Mouse (Mus musculus): ENCODE results near the gene Dnm3. TPM values are rescaled to one million over a fixed set of nuclear protein-coding genes. Genes with fewer than 3 reads are reported as not detected.

The Dnm3 gene
- polyA plus RNA-seq, 1 experiment: 6.8 TPM

DNA sequence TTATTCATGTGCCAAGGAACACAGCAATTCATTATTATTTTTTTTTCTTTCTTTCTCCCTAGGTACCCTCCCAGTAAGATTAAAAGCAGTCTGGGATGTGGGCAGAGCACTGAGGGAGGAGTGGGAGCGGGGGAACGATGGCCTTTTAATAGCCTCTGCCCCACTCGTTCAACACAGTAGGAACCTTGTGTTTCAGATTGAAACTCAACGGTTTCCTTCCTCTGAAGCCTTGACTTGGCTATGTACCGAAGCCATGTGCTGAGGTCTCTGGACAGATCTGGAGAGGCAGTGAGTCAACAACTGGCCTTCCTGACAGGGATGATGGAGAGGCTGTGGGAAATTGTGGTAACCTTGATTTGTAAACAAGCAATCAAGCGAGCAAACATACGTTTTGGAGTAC lies 438.0 kb downstream of the Dnm3 start:
- 30% methylated on average over 7 of the region's 7 CpGs for WGBS
- no peak for TF ChIP-seq CTCF (IDR thresholded peaks at IDR 0.05; ENCODE audit: insufficient read depth, low read length)
- no peak for TF ChIP-seq POLR2A (IDR thresholded peaks at IDR 0.05; ENCODE audit: borderline replicate concordance, extremely low read depth, low read depth, low read length)
- no peak for DNase-seq
- Histone ChIP-seq H3K4me1 (ENCODE audit: control insufficient read depth, insufficient read depth, low read length) (peaks cover 5% of the 10 kb centered on the region; the same call in 1 of the 2 replicates), H3K4me3 (replicated peaks; ENCODE audit: extremely low read depth, low read depth, low read length) (no peak overlapping the region)

- 42% methylated on average over 9 of the region's 9 CpGs for WGBS
- DNase-seq: no peak
Observed at GRCm38 (mm10) chr1:162039011-162039595, 438.7 kb downstream of the Dnm3 start.

GRCm38 (mm10) chr1:162038431-162038830 lies 439.4 kb downstream of the Dnm3 start:
- no peak for DNase-seq
- H3K4me1 ChIP-seq (ENCODE audit: control insufficient read depth, insufficient read depth, low read length): peaks cover 5% of the 10 kb centered on the region; the same call in 1 of the 2 replicates
- whole genome bisulfite sequencing: 46% methylated on average over 5 of the region's 5 CpGs
- TF ChIP-seq CTCF (IDR thresholded peaks at IDR 0.05; ENCODE audit: insufficient read depth, low read length): no peak
- no peak for TF ChIP-seq POLR2A (IDR thresholded peaks at IDR 0.05; ENCODE audit: borderline replicate concordance, extremely low read depth, low read depth, low read length)
- no peak overlapping the region for H3K4me3 ChIP-seq (replicated peaks; ENCODE audit: extremely low read depth, low read depth, low read length)

More at GRCm38 (mm10) chr1:162039011-162039595, 438.7 kb downstream of the Dnm3 start:
- TF ChIP-seq CTCF (IDR thresholded peaks at IDR 0.05; ENCODE audit: insufficient read depth, low read length) (no peak), POLR2A (IDR thresholded peaks at IDR 0.05; ENCODE audit: borderline replicate concordance, extremely low read depth, low read depth, low read length) (no peak)
- H3K4me3 ChIP-seq (replicated peaks; ENCODE audit: extremely low read depth, low read depth, low read length): no peak overlapping the region
- peaks cover 5% of the 10 kb centered on the region; the same call in 1 of the 2 replicates for H3K4me1 ChIP-seq (ENCODE audit: control insufficient read depth, insufficient read depth, low read length)

GRCm38 (mm10) chr1:162037968-162038421 lies 439.8 kb downstream of the Dnm3 start:
- 48% methylated on average over 10 of the region's 10 CpGs for WGBS
- Histone ChIP-seq H3K4me1 (ENCODE audit: control insufficient read depth, insufficient read depth, low read length) (peaks cover 5% of the 10 kb centered on the region; the same call in 1 of the 2 replicates), H3K4me3 (replicated peaks; ENCODE audit: extremely low read depth, low read depth, low read length) (no peak overlapping the region)
- TF ChIP-seq CTCF (IDR thresholded peaks at IDR 0.05; ENCODE audit: insufficient read depth, low read length) (no peak), POLR2A (IDR thresholded peaks at IDR 0.05; ENCODE audit: borderline replicate concordance, extremely low read depth, low read depth, low read length) (no peak)
- peak; percentile 33 for DNase-seq

- Histone ChIP-seq H3K4me3 (replicated peaks; ENCODE audit: extremely low read depth, low read depth, low read length) (no peak overlapping the region), H3K4me1 (ENCODE audit: control insufficient read depth, insufficient read depth, low read length) (peaks cover 5% of the 10 kb centered on the region; the same call in 1 of the 2 replicates)
- TF ChIP-seq POLR2A (IDR thresholded peaks at IDR 0.05; ENCODE audit: borderline replicate concordance, extremely low read depth, low read depth, low read length) (no peak), CTCF (IDR thresholded peaks at IDR 0.05; ENCODE audit: insufficient read depth, low read length) (no peak)
- no peak for DNase-seq
- WGBS: 48% methylated on average over 6 of the region's 6 CpGs
Observed at GRCm38 (mm10) chr1:162037185-162037765, 440.6 kb downstream of the Dnm3 start.

GRCm38 (mm10) chr1:162036461-162036835 lies 441.4 kb downstream of the Dnm3 start:
- Histone ChIP-seq H3K4me3 (replicated peaks; ENCODE audit: extremely low read depth, low read depth, low read length) (no peak overlapping the region), H3K4me1 (ENCODE audit: control insufficient read depth, insufficient read depth, low read length) (peaks cover 5% of the 10 kb centered on the region; the same call in 1 of the 2 replicates)
- WGBS: 38% methylated on average over 5 of the region's 5 CpGs
- TF ChIP-seq CTCF (IDR thresholded peaks at IDR 0.05; ENCODE audit: insufficient read depth, low read length) (no peak), POLR2A (IDR thresholded peaks at IDR 0.05; ENCODE audit: borderline replicate concordance, extremely low read depth, low read depth, low read length) (no peak)
- DNase-seq: no peak

DNA sequence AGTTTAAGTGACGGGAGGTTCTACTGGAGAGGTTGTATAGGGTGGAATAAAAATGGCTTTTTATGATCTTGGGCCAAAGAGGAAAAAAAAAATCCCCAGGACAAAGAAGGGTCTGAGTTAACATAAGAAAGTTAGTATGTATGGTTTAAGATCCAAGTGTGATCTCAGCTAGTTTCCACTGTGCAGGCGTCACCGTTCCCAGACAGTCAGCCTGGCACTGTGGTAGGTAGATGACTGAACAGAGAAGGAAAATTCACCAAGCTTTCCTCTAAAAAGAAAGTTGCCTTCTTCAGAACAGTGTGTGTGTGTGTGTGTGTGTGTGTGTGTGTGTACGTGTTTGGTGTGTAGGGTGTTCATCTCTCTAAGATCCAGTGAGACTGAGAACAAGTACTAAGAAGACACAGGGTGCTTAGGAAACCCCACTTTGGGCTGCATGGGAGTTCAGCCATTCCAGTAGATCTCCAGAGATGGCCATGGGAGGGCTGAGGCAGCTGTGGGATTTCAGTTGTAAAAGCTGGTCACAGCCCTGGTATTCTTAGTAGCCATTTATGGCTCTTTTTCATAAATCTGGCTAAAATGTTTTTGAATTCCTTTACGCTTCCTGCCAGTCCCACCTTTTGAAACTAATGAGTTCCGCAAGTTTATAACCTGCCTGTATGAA lies 441.9 kb downstream of the Dnm3 start:
- Histone ChIP-seq H3K4me3 (replicated peaks; ENCODE audit: extremely low read depth, low read depth, low read length) (no peak overlapping the region), H3K4me1 (ENCODE audit: control insufficient read depth, insufficient read depth, low read length) (peaks cover 5% of the 10 kb centered on the region; the same call in 1 of the 2 replicates)
- WGBS: 75% methylated on average over 6 of the region's 6 CpGs
- no peak for TF ChIP-seq POLR2A (IDR thresholded peaks at IDR 0.05; ENCODE audit: borderline replicate concordance, extremely low read depth, low read depth, low read length)
- no peak for TF ChIP-seq CTCF (IDR thresholded peaks at IDR 0.05; ENCODE audit: insufficient read depth, low read length)
- DNase-seq: no peak

DNA sequence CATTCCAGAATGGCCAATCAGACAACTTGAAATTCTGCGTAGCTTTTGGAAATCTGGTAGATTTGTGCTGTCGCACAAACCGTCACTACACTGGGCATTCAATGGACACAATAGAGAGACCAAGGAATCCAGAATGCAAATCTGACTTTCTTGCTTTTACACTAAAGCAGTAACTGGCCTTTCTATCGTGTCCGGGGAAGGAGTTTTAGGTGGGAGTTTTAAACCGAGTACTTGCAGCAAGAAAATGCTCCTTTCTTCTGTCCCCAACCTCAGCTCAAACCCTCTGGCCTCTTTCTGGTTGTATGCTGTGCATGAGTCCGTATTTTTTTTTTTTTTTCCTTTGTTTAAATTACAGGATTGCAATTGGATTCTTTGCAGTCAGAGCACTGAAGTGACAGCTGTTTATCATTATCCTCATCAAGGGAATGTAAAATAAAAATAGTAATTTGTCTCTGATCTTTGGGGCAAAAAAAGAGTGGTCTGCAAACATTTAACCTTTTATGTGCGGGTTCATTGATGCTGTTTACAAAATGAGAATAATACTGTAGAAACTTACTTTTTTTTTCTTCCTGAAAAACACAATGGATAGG lies 454.1 kb downstream of the Dnm3 start:
- WGBS: 64% methylated on average over 8 of the region's 8 CpGs
- no peaks in the 10 kb centered on the region for H3K4me1 ChIP-seq (ENCODE audit: control insufficient read depth, insufficient read depth, low read length)
- DNase-seq: no peak
- TF ChIP-seq CTCF (IDR thresholded peaks at IDR 0.05; ENCODE audit: insufficient read depth, low read length) (no peak), POLR2A (IDR thresholded peaks at IDR 0.05; ENCODE audit: borderline replicate concordance, extremely low read depth, low read depth, low read length) (no peak)
- no peak overlapping the region for H3K4me3 ChIP-seq (replicated peaks; ENCODE audit: extremely low read depth, low read depth, low read length)

GRCm38 (mm10) chr1:162020766-162021165 lies 457.1 kb downstream of the Dnm3 start:
- TF ChIP-seq POLR2A (IDR thresholded peaks at IDR 0.05; ENCODE audit: borderline replicate concordance, extremely low read depth, low read depth, low read length): no peak
- no peak for TF ChIP-seq CTCF (IDR thresholded peaks at IDR 0.05; ENCODE audit: insufficient read depth, low read length)
- Histone ChIP-seq H3K4me1 (ENCODE audit: control insufficient read depth, insufficient read depth, low read length) (peaks cover 3% of the 10 kb centered on the region; the same call in 1 of the 2 replicates), H3K4me3 (replicated peaks; ENCODE audit: extremely low read depth, low read depth, low read length) (no peak overlapping the region)
- no peak for DNase-seq
- WGBS: 87% methylated on average over 4 of the region's 4 CpGs

Measured in lung, adult 2 months (tissue).